Mouse (Mus musculus) forebrain, embryonic 15.5 days (tissue): ENCODE data around the gene Adgrg3. TPM values are rescaled to one million over a fixed set of nuclear protein-coding genes. Genes with fewer than 3 reads are reported as not detected.
"Not testable (repeated sequence)": the region's sequence is repeated elsewhere in the genome, so short reads cannot be mapped to it uniquely, and the experiment has no call there.

Source experiments
- ATAC-seq: fragments of 200-750 bp; cut with Nextera tagmentation; replicated peaks from 2 replicates; pipeline ENCODE4 v1.8.0; 2017; ENCODE audit warnings: mild to moderate bottlenecking, moderate TSS enrichment, moderate library complexity
- H3K27ac ChIP-seq: fragments of 300-500 bp; sonication (generic); replicated peaks from 2 replicates; pipeline ENCODE4 v1.5.1; 2015; ENCODE audit warnings: mild to moderate bottlenecking, inconsistent platforms
- H3K27me3 ChIP-seq: fragments of 300-500 bp; sonication (generic); 2 replicates; pipeline ENCODE4 v1.6.1; 2015; ENCODE audit warnings: inconsistent platforms
- H3K36me3 ChIP-seq: fragments of 300-500 bp; sonication (generic); 2 replicates; pipeline ENCODE4 v1.6.1; 2015; ENCODE audit warnings: mild to moderate bottlenecking, inconsistent platforms
- H3K4me1 ChIP-seq: fragments of 300-500 bp; sonication (generic); 2 replicates; pipeline ENCODE4 v1.6.1; 2015; ENCODE audit warnings: inconsistent platforms
- H3K4me2 ChIP-seq: fragments of 300-500 bp; sonication (generic); replicated peaks from 2 replicates; pipeline ENCODE4 v1.6.1; 2015; ENCODE audit warnings: mild to moderate bottlenecking, inconsistent platforms
- H3K4me3 ChIP-seq: fragments of 300-500 bp; sonication (generic); 2 replicates; pipeline ENCODE4 v1.5.1; 2015; ENCODE audit warnings: mild to moderate bottlenecking, inconsistent platforms
- H3K9ac ChIP-seq: fragments of 300-500 bp; sonication (generic); replicated peaks from 2 replicates; pipeline ENCODE4 v1.6.1; 2015; ENCODE audit warnings: mild to moderate bottlenecking, inconsistent platforms
- H3K9me3 ChIP-seq: fragments of 300-500 bp; sonication (generic); 2 replicates; pipeline ENCODE4 v1.6.1; 2016; ENCODE audit warnings: inconsistent platforms
- WGBS: fragments of 180-500 bp; shearing (Covaris S2); methylation state at CpG from one replicate; pipeline ENCODE4 v1.1.7; 2015; ENCODE audit warnings: mixed read lengths; 5-methylcytosine and 5-hydroxymethylcytosine counted together
- polyA plus RNA-seq: library from polyadenylated mRNA; unstranded; fragments of >200 nt; fragmentation: Nextera tagmentation; extraction: Ambion mirVana; gene quantifications from 2 replicates; pipeline ENCODE4 v1.2.1, GENCODE M21; 2015

The Adgrg3 gene
- polyA plus RNA-seq, 1 experiment from 2014 or later = 1.2 TPM

DNA sequence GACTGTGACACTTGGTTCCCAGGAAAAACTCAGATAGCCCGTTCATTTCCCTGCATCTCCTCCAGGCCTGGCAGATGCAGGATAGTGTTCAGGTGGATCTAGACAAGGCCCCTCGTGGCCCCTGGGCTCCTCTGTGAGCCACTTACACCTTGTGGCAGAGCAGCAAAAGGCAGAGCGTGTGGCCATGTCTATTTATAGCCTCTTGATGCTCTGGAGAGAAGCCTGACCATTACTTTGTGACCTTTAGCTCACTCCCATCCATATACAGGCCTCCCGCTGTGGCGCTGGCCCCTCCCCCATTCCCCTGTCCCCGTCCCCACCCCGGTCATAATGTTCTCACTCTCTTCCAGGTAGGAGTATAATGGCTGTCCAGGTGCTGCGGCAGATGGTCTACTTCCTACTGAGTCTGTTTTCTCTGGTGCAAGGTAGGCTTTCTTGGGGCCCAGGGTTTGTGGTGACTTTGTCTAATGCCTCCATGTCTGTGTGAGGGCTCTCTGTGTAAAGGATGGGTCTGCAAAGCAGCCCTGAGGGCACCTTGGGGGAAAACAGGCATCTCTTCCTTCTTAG, 15.3 kb upstream of the Adgrg3 start:
- Histone ChIP-seq H3K9me3 (no peaks in the 10 kb centered on the region), H3K4me3 (no peak overlapping the region), H3K9ac (no peak overlapping the region), H3K4me2 (no peak overlapping the region), H3K4me1 (peaks cover 52% of the 10 kb centered on the region), H3K27ac (peak overlapping the region; percentile 44; the same call in 1 of the 2 replicates), H3K36me3 (peaks cover 44% of the 10 kb centered on the region), H3K27me3 (no peaks in the 10 kb centered on the region)
- ATAC-seq = peak; percentile 2; the same call in 1 of the 2 replicates
- 66% methylated on average over 8 of the region's 8 CpGs for WGBS

DNA sequence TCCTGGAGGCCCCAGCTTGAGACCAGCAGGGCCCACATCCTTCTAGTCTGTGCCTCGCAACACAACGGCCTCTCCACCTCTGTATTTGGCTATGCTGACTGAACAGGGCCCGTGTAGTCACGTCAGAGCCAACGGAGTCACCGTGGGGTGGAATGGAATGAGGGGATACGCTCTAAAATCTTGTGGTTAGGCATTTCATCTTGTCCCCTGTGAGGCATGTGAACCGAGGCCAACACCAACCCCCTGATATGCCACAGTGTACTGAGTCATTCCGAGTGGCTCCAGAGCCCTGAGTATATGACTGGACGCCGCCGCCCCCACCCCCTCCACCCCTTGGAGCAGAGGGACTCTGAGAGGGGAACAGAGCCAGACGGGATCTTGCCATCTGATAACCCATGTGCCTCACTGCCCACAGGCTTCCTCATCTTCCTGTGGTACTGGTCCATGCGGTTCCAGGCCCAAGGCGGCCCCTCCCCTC, 5.0 kb upstream of the Adgrg3 start:
- H3K4me2 ChIP-seq = no peak overlapping the region
- no peak overlapping the region for H3K9ac ChIP-seq
- no peak; the same call in 1 of the 2 replicates for ATAC-seq
- no peak overlapping the region for H3K4me3 ChIP-seq
- no peaks in the 10 kb centered on the region for H3K4me1 ChIP-seq
- no peaks in the 10 kb centered on the region for H3K27me3 ChIP-seq
- H3K27ac ChIP-seq = no peak overlapping the region
- 87% methylated on average over 15 of the region's 15 CpGs for WGBS
- H3K9me3 ChIP-seq = no peaks in the 10 kb centered on the region
- H3K36me3 ChIP-seq = peaks cover 83% of the 10 kb centered on the region

DNA sequence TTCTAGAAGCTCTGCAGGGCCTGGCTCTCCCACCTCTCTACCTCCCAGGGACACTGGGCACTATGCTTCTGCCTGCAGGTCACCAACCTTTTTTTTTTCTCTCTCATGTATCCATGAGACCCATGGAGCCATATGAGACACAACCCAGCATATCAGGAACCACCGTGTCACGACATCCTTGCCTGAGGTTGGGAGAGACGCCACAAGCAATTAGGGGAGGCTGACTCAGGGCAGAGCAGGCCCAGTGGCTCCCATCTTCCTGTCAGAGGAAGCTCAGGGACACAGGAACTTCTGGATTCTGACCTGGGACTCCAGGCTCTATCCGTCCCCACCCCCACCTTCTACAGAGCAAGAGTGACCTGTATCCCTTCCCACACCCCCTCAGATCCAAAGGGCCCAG, 1.6 kb upstream of the Adgrg3 start:
- no peaks in the 10 kb centered on the region for H3K9me3 ChIP-seq
- H3K4me2 ChIP-seq = no peak overlapping the region
- ATAC-seq = no peak
- peaks cover 50% of the 10 kb centered on the region for H3K36me3 ChIP-seq
- no peaks in the 10 kb centered on the region for H3K27me3 ChIP-seq
- no peak overlapping the region for H3K27ac ChIP-seq
- no peak overlapping the region for H3K9ac ChIP-seq
- 84% methylated on average over 4 of the region's 4 CpGs for WGBS
- no peaks in the 10 kb centered on the region for H3K4me1 ChIP-seq
- no peak overlapping the region for H3K4me3 ChIP-seq

DNA sequence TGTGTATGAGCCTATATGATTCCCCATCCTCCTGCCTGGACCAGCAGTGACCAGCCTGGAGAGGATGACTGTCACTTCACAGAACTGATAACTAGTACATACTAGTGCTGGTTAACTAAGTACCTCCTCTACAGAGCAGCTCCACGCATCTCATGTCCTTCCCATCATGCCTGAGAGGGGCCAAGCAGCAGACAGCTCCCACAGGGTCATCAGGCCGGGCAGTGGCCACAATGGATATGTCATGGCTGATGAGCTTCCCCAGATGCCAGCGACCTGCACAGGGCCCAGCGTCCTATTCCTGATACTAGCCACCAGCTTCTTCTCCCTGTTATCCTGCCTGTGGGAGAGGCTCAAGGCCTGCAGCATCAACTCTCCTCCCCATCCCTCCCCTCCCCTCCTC, 808 bp upstream of the Adgrg3 start:
- H3K9ac ChIP-seq = no peak overlapping the region
- peaks cover 41% of the 10 kb centered on the region for H3K36me3 ChIP-seq
- no peak overlapping the region for H3K4me3 ChIP-seq
- no peak overlapping the region for H3K4me2 ChIP-seq
- no peak overlapping the region for H3K27ac ChIP-seq
- H3K9me3 ChIP-seq = no peaks in the 10 kb centered on the region
- no peaks in the 10 kb centered on the region for H3K4me1 ChIP-seq
- ATAC-seq = no peak; the same call in 1 of the 2 replicates
- 75% methylated on average over 4 of the region's 4 CpGs for WGBS
- H3K27me3 ChIP-seq = no peaks in the 10 kb centered on the region

DNA sequence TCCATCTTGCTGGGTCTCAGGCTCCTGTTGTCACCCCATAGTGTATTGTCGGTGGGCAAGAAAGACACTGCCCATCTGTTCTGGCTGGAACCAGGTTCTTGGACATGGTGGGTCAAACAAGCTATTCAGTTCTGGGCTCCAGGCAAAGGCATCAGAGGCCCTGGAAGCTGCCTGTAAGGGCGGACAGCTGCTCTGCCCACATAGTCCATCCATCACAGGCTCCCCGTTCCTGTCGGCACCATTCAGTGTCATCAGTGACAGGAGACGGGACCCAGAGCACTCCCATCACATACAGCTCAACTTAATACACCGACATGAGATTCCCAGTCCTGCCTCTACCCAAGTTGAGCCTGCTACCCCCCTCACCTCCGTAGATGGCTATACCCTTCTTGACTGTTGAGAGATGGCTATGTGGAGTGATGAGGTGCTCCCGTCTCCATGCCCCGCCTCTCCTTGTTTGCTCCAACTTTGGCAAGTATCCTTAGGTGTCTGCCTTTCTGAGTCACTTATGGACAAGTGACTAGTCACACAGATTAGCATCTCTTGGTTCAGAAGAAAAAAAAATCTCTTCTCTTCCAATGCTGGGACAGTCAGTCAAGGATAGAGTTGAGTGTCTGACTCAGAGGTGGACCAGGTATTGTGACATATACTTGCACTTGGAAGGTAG, 610 bp downstream of the Adgrg3 start:
- WGBS = 92% methylated on average over 9 of the region's 9 CpGs
- H3K4me3 ChIP-seq = no peak overlapping the region
- H3K27ac ChIP-seq = no peak overlapping the region
- no peak overlapping the region for H3K9ac ChIP-seq
- peaks cover 27% of the 10 kb centered on the region for H3K36me3 ChIP-seq
- no peaks in the 10 kb centered on the region for H3K27me3 ChIP-seq
- no peaks in the 10 kb centered on the region for H3K4me1 ChIP-seq
- no peaks in the 10 kb centered on the region for H3K9me3 ChIP-seq
- no peak overlapping the region for H3K4me2 ChIP-seq
- ATAC-seq = no peak

DNA sequence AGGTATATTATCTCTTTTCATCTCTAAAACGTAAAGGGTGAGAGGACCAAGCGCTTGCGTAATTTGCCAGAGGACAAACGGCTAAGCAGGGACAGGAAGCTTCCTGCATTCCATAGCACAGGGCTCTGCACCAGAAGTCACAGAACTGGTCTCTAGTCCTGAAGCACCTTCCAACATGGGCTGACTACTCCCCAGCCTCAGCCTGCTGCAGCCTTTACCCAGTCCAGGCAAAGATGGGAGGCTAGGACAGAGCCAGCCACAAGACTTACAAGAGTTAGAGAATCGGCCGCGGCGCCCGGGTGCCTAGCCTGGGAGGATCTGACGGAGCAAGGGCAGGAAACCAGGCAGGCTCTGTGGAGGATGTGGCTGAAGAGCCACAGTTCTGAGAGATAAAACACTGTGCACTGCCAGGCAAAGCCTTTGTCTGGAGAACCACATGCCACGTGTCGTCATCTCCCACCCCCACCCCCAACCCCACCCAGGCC, 2.8 kb downstream of the Adgrg3 start:
- Histone ChIP-seq H3K9ac (no peak overlapping the region), H3K4me3 (no peak overlapping the region), H3K36me3 (peaks cover 5% of the 10 kb centered on the region; the same call in 1 of the 2 replicates), H3K9me3 (no peaks in the 10 kb centered on the region), H3K4me1 (no peaks in the 10 kb centered on the region), H3K27me3 (no peaks in the 10 kb centered on the region), H3K4me2 (no peak overlapping the region), H3K27ac (no peak overlapping the region)
- 80% methylated on average over 12 of the region's 12 CpGs for WGBS
- ATAC-seq = no peak

DNA sequence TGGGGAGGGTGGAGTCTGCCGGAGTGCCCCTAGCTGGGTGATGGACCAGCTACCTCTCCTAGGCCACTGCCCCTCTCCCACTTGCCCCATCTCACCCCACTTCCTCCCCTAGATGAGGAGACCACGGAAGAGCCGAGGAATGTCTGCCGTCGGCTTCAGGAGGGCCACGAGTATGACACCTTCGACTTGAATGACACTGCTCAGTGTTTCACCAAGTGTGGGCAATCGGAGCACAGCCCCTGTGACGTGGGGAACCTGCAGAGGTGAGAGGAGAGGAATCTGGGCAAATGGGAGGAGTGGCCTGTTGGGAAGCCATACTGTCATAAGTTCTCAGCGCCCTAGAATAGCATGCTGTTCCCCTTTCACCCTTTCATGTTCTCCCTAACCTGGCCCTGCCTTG, 3.3 kb downstream of the Adgrg3 start:
- H3K4me2 ChIP-seq = no peak overlapping the region
- no peaks in the 10 kb centered on the region for H3K27me3 ChIP-seq
- H3K9me3 ChIP-seq = no peaks in the 10 kb centered on the region; the same call in 1 of the 2 replicates
- no peaks in the 10 kb centered on the region for H3K4me1 ChIP-seq
- H3K4me3 ChIP-seq = no peak overlapping the region
- WGBS = 88% methylated on average over 10 of the region's 10 CpGs
- no peak for ATAC-seq
- H3K9ac ChIP-seq = no peak overlapping the region
- peaks cover under 1% of the 10 kb centered on the region; the same call in 1 of the 2 replicates for H3K36me3 ChIP-seq
- no peak overlapping the region for H3K27ac ChIP-seq

DNA sequence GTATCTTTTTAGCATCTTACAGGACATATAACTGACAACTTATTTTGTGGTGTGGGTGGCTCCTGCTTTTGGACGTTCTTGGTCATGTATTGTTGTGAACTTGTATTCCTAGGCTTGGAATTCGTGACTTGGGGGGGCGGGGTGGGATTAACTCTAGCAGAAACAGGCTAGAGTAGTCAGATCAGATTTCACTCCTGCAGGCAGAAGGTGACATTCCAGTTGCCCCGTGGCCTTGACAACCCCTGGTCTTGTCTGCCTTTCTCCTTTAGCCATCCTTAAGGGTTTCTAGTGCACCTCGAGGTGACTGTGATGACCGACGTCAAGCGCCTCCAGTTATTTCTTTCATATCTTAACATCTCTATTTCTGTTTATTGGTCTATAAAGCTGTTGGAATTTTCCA, 5.7 kb downstream of the Adgrg3 start:
- no peak overlapping the region for H3K4me3 ChIP-seq
- no peak for ATAC-seq
- H3K4me1 ChIP-seq = no peaks in the 10 kb centered on the region
- no peak overlapping the region for H3K9ac ChIP-seq
- H3K4me2 ChIP-seq = no peak overlapping the region
- no peaks in the 10 kb centered on the region for H3K36me3 ChIP-seq
- WGBS = 23% methylated on average over 8 of the region's 8 CpGs
- no peaks in the 10 kb centered on the region for H3K27me3 ChIP-seq
- no peaks in the 10 kb centered on the region; the same call in 1 of the 2 replicates for H3K9me3 ChIP-seq
- no peak overlapping the region for H3K27ac ChIP-seq

DNA sequence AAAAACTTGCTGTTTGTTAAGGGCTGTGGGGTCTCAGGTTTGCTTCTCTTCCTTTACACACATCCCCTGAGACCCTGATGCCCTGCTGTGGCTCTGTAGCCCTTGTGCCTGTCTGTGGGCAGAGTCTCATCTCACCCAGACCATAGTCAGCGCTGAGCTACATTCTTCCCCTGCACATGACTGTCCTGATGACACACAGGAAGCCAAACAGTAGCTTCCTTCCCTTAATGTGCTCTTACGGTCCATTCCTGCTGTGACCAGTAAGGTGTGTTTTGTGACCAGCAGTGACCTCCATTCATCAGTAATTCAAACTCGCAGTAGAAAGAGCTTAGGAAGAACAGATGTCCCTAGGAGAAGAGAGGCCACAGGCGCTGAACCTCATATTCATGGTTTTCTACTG, 6.9 kb downstream of the Adgrg3 start:
- Histone ChIP-seq H3K4me1 (no peaks in the 10 kb centered on the region), H3K27ac (no peak overlapping the region), H3K4me2 (no peak overlapping the region), H3K27me3 (no peaks in the 10 kb centered on the region), H3K36me3 (no peaks in the 10 kb centered on the region), H3K9ac (no peak overlapping the region), H3K4me3 (no peak overlapping the region), H3K9me3 (no peaks in the 10 kb centered on the region; the same call in 1 of the 2 replicates)
- 81% methylated on average over 4 of the region's 4 CpGs for WGBS
- ATAC-seq = no peak

DNA sequence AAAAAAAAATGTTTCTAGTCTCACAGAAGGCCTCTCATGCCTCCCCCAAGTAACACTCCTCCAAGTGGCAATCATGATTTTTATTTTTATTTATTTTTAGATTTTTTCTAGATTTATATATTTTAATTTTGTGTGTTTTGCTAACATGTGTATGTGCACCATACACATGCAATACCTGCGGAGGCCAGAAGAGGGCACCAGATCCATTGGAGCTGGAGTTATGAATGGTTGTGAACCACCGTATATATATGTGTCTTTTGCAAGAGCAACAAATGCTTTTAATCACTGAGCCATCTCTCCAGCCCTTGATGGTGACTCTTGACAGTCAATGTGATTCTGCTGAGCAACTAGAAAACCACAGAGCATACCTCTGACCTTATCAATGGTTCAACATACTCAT, 7.9 kb downstream of the Adgrg3 start:
- WGBS = 67% methylated on average over 2 of the region's 2 CpGs
- no peak overlapping the region for H3K4me2 ChIP-seq
- no peak overlapping the region for H3K4me3 ChIP-seq
- no peaks in the 10 kb centered on the region for H3K4me1 ChIP-seq
- no peaks in the 10 kb centered on the region for H3K27me3 ChIP-seq
- H3K9ac ChIP-seq = no peak overlapping the region
- H3K36me3 ChIP-seq = no peaks in the 10 kb centered on the region
- no peak for ATAC-seq
- H3K9me3 ChIP-seq = no peaks in the 10 kb centered on the region; the same call in 1 of the 2 replicates
- no peak overlapping the region for H3K27ac ChIP-seq

DNA sequence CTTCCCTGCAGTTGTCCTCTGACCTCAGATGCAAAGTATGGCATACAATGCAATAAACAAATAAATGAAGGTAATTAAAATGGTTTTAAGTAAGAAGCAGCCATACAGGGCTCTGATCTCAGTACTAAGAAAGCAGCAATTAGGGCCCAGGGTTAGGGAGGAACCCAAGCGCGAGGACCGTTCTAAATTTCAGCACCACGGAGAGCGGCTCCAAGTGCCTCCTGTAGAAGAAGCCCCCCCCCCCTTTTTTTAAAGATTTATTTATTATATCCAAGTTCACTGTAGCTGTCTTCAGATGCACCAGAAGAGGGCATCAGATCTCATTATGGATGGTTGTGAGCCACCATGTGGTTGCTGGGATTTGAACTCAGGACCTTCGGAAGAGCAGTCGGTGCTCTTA, 10.9 kb downstream of the Adgrg3 start:
- not testable (repeated sequence) for H3K4me1 ChIP-seq, H3K27ac ChIP-seq, H3K9ac ChIP-seq, H3K4me2 ChIP-seq, H3K9me3 ChIP-seq, H3K4me3 ChIP-seq, H3K36me3 ChIP-seq, H3K27me3 ChIP-seq, ATAC-seq
- 54% methylated on average over 7 of the region's 7 CpGs for WGBS

DNA sequence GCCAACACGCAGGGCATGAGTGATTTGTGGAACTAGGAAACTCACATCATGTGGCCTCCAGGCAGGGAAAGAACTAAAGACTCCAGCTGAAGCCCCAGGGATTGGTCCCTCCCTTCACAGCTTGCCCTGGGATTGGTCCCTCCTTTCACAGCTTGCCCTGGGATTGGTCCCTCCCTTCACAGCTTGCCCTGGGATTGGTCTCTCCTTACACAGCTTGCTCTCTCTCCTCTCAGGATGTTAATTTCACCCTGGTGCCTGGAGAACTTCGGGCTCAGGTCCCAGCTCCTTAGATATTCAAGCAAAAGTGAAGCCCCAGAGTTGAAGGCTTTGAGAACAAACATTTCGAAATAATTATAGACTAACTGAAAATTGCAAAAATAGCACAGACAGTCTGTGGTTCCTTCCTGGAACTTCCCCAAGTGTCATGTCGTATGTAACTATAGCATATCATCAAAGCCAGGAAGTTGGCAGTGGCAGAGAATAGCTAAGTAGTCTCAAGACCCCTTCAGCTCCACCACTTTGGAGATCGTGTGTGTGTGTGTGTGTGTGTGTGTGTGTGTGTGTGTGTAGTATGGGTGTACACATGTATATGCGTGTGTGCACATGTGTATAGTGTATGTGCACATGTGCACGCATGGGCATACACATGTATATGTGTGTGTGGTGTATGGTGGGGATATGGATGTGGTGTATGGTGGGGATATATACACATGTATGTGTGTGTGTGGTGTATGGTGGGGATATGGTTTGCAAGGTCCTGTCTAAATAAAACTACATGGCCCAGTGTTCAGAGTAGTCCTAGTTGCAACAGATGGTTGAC, 19.8 kb downstream of the Adgrg3 start:
- H3K9me3 ChIP-seq = no peaks in the 10 kb centered on the region
- no peak overlapping the region for H3K4me3 ChIP-seq
- ATAC-seq = peak; percentile 95
- H3K4me1 ChIP-seq = 0 out of 2 replicates have a peak, but pooled peaks cover 3% of the 10 kb centered on the region
- no peaks in the 10 kb centered on the region for H3K36me3 ChIP-seq
- WGBS = 65% methylated on average over 7 of the region's 7 CpGs
- H3K27ac ChIP-seq = 0 out of 2 replicates have a peak overlapping the region, but pooled peaks have one; percentile 25
- H3K9ac ChIP-seq = no peak overlapping the region
- H3K4me2 ChIP-seq = no peak overlapping the region
- no peaks in the 10 kb centered on the region for H3K27me3 ChIP-seq
